Comparison of ENCODE assay signal across 8 mouse cellular contexts in the genomic region with DNA sequence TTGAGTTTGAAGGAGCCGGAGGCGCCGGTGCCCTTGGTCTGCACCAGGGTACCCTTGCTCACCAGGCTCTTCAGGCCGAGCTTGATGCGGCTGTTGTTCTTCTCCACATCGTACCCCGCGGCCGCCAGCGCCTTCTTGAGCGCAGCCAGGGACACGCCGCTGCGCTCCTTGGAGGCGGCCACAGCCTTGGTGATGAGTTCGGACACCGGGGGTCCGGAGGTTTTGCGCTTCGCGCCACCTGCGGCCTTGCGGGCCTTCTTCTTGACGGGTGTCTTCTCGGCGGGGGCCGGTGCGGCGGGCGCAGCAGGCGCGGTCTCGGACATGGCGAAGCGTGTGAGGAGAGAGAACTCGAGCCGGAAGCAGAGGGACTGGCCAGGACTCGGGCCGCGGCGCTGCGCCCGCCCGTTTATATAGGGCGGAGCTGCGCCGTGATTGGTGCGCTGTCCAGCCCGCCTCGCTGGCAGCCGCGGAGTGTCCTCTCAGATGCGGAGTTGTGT. TPM values are rescaled to one million over a fixed set of nuclear protein-coding genes. Genes with fewer than 3 reads are reported as not detected.
A peak's percentile ranks its signal among the peaks of the same experiment; 100 is the strongest.
DNase-seq lines count a peak whose midpoint lies in the region; ATAC-seq and TF ChIP-seq lines count a peak whose summit lies in the region.
"Not testable (repeated sequence)": the region's sequence is repeated elsewhere in the genome, so short reads cannot be mapped to it uniquely, and the experiment has no call there.

A gene (minus strand): TSS at position 384 of the 497 bp plus-strand sequence.

- 0% methylated on average over 39 of the region's 53 CpGs for WGBS in embryonic facial prominence, embryonic 14.5 days
- WGBS in limb, embryonic 14.5 days = under 1% methylated on average over 46 of the region's 53 CpGs
- WGBS in midbrain, postnatal 0 days = under 1% methylated on average over 48 of the region's 53 CpGs

- H3K9me3 ChIP-seq in embryonic facial prominence, embryonic 14.5 days (ENCODE audit: control insufficient read depth, low read length); limb, embryonic 14.5 days (ENCODE audit: control insufficient read depth, low read length); midbrain, postnatal 0 days (ENCODE audit: low read length): not testable (repeated sequence)

- TF ChIP-seq POLR2A in limb, embryonic 14.5 days (IDR thresholded peaks at IDR 0.05; ENCODE audit: borderline replicate concordance, extremely low read depth, insufficient read depth, insufficient read length) = peak; percentile 97

- H3K4me3 ChIP-seq in embryonic facial prominence, embryonic 14.5 days (ENCODE audit: low read depth, low read length) = peak within 1 kb of the TSS; percentile 69
- peak within 1 kb of the TSS; percentile 61 for H3K4me3 ChIP-seq in limb, embryonic 14.5 days (replicated peaks; ENCODE audit: low read length)
- peak within 1 kb of the TSS; percentile 52 for H3K4me3 ChIP-seq in midbrain, postnatal 0 days (ENCODE audit: low read depth, low read length)

- H3K27ac ChIP-seq in embryonic facial prominence, embryonic 14.5 days (replicated peaks; ENCODE audit: low read depth, low read length) = peak within 1 kb of the TSS; percentile 96
- H3K27ac ChIP-seq in limb, embryonic 14.5 days (replicated peaks; ENCODE audit: low read depth, low read length) = peak within 1 kb of the TSS; percentile 97
- H3K27ac ChIP-seq in midbrain, postnatal 0 days (ENCODE audit: low read depth, low read length) = peak within 1 kb of the TSS; percentile 90

- H3K4me2 ChIP-seq in embryonic facial prominence, embryonic 14.5 days (ENCODE audit: low read depth, low read length) = peak within 1 kb of the TSS; percentile 94
- H3K4me2 ChIP-seq in limb, embryonic 14.5 days (replicated peaks; ENCODE audit: low read depth, low read length, severe bottlenecking) = peak within 1 kb of the TSS; percentile 88
- peak within 1 kb of the TSS; percentile 81 for H3K4me2 ChIP-seq in midbrain, postnatal 0 days (ENCODE audit: low read depth, low read length, poor library complexity, severe bottlenecking)

- H3K4me1 ChIP-seq in embryonic facial prominence, embryonic 14.5 days (ENCODE audit: control insufficient read depth, insufficient read depth, low read length); limb, embryonic 14.5 days (ENCODE audit: control insufficient read depth, insufficient read depth, low read length); midbrain, postnatal 0 days (ENCODE audit: insufficient read depth, low read length): not testable (repeated sequence)

- H3K36me3 ChIP-seq in embryonic facial prominence, embryonic 14.5 days (ENCODE audit: control insufficient read depth, insufficient read depth, low read length); limb, embryonic 14.5 days (ENCODE audit: control insufficient read depth, insufficient read depth, low read length); midbrain, postnatal 0 days (ENCODE audit: insufficient read depth, low read length): not testable (repeated sequence)

- TF ChIP-seq CTCF in midbrain, postnatal 0 days (IDR thresholded peaks at IDR 0.05) = not testable (repeated sequence)

- not testable (repeated sequence) for H3K27me3 ChIP-seq in embryonic facial prominence, embryonic 14.5 days (replicated peaks; ENCODE audit: control insufficient read depth, insufficient read depth, low read length); limb, embryonic 14.5 days (ENCODE audit: control insufficient read depth, insufficient read depth, low read length); midbrain, postnatal 0 days (ENCODE audit: insufficient read depth, low read length)

- peak; percentile 99 for DNase-seq in 3134 (ENCODE audit: extremely low read depth, insufficient read length, low spot score)
- peak; percentile 86 to 96 for DNase-seq in adrenal gland, postnatal 4 days (ENCODE audit: low spot score in 2 of 2)
- DNase-seq in embryonic facial prominence, embryonic 14.5 days (ENCODE audit: low spot score) = peak; percentile 94
- DNase-seq in heart, adult 8-10 months (ENCODE audit: low spot score) = peak; percentile 90
- peak; percentile 90 for DNase-seq in kidney, adult 9 months
- peak; percentile 92 for DNase-seq in limb, embryonic 14.5 days (ENCODE audit: low spot score)
- DNase-seq in midbrain, postnatal 0 days (ENCODE audit: low spot score) = peak; percentile 91
- peak; percentile 93 to 97 for DNase-seq in spleen, postnatal 14 days (ENCODE audit: low spot score in 2 of 2)

- H3K9ac ChIP-seq in embryonic facial prominence, embryonic 14.5 days (ENCODE audit: low read depth, low read length) = peak within 1 kb of the TSS; percentile 92
- peak within 1 kb of the TSS; percentile 82 for H3K9ac ChIP-seq in limb, embryonic 14.5 days (ENCODE audit: low read depth, low read length, severe bottlenecking)
- H3K9ac ChIP-seq in midbrain, postnatal 0 days (replicated peaks; ENCODE audit: low read length, poor library complexity, severe bottlenecking) = peak within 1 kb of the TSS; percentile 58

- peak; percentile 92 for ATAC-seq in embryonic facial prominence, embryonic 14.5 days (ENCODE audit: low read depth)
- peak; percentile 89 for ATAC-seq in limb, embryonic 14.5 days (ENCODE audit: low FRiP score, low read depth)
- ATAC-seq in midbrain, postnatal 0 days (ENCODE audit: low FRiP score) = peak; percentile 92

RNA-seq across cellular contexts. Expression of the gene that starts here (rescaled TPM):
- total RNA-seq in adrenal gland, postnatal 4 days (2021) = 100 to 1,000 TPM; 327 to 388 TPM
- polyA plus RNA-seq in embryonic facial prominence, embryonic 14.5 days (2014; fragmentation: Nextera tagmentation; extraction: Ambion mirVana) = 12.8 and 15.7 TPM in 2 replicates
- 10 to 100 TPM; 27.4 to 44.8 (median 35.5) TPM for total RNA-seq in heart, adult 8-10 months (2022)
- polyA plus RNA-seq in limb, embryonic 14.5 days (2012; rRNA removed) = 7.4 and 7.7 TPM in 2 replicates
- 15.8 and 16.4 TPM in 2 replicates for polyA plus RNA-seq in limb, embryonic 14.5 days (2014; fragmentation: Nextera tagmentation; extraction: Ambion mirVana)
- total RNA-seq in midbrain, postnatal 0 days (2014; rRNA removed) = 159 and 160 TPM in 2 replicates
- polyA plus RNA-seq in midbrain, postnatal 0 days (2015; fragmentation: Nextera tagmentation; extraction: Ambion mirVana) = 8.0 and 9.5 TPM in 2 replicates

Comparison
In these comparisons a context has a peak if more than half of its experiments do, and no peak if none do; other contexts are left out.
1. Peak in every context shown above with its lines: DNase-seq, ATAC-seq, H3K4me3 ChIP-seq and H3K27ac ChIP-seq.